Mouse (Mus musculus) megakaryocyte-erythroid progenitor cell, adult 5 weeks (primary cell): ENCODE measurements around the gene Apex2. TPM values are rescaled to one million over a fixed set of nuclear protein-coding genes. Genes with fewer than 3 reads are reported as not detected.

Experiments
- polyA plus RNA-seq: library from polyadenylated mRNA; stranded (reverse); fragments of >175 nt; gene quantifications from 2 replicates; pipeline ENCODE4 v1.2.3, GENCODE M21; 2012

The Apex2 gene
- 0.82 and 1.4 TPM in 2 replicates for polyA plus RNA-seq

GRCm38 (mm10) chrX:150589696-150590095 is at the start of gene Apex2:
TSS of gene Apex2 (minus strand) at chrX:150589868.

GRCm38 (mm10) chrX:150588023-150588764 is 1.5 kb downstream of the Apex2 start, which contains the start of gene Pfkfb1:
TSS of gene Pfkfb1 (plus strand) at chrX:150588229.

GRCm38 (mm10) chrX:150547239-150547638 is 42.4 kb downstream of the Apex2 start, which contains the start of gene Alas2:
TSS of gene Alas2 (plus strand) at chrX:150547375.

Other genes with a start within 250 kb of the Apex2 start
- gene Tmem29, start 130.7 kb downstream of the Apex2 start, polyA plus RNA-seq = 1.1 and 1.6 TPM in 2 replicates
- gene Alas2, start 42.5 kb downstream of the Apex2 start, polyA plus RNA-seq = 0.34 and 0.42 TPM in 2 replicates
- gene Pfkfb1, start 1.6 kb downstream of the Apex2 start, polyA plus RNA-seq = 0.23 and 0.29 TPM in 2 replicates
- gene Tro, start 67.7 kb upstream of the Apex2 start, polyA plus RNA-seq = 0.03 and 0.34 TPM in 2 replicates
- 7.9 and 9.9 TPM in 2 replicates for gene Maged2, start 224.5 kb upstream of the Apex2 start, polyA plus RNA-seq